8 mouse cellular contexts compared by ENCODE assay signal in the genomic region with DNA sequence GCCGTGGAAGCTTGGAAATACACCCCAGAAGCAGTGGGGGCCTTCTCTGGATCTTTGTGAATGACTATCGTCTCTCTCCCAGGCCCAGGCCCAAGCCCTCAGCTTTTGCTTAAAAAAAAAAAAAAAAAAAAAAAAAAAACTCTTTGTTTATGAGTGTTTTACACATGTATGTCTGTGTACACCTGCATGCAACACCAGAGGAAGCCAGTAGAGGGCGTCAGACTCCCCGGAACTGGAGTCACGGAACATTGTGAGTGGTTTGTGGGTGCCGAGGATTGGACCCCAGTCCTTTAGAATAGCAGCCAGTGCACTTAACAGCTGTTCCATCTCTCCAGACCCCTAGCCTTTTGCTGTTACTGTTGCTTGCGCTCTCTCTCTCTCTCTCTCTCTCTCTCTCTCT. TPM values are rescaled to one million over a fixed set of nuclear protein-coding genes. Genes with fewer than 3 reads are reported as not detected.
DNase-seq lines count a peak whose midpoint lies in the region; ATAC-seq and TF ChIP-seq lines count a peak whose summit lies in the region.

No protein-coding gene starts in this region.

- TF ChIP-seq POLR2A in small intestine, adult 2 months (IDR thresholded peaks at IDR 0.05; ENCODE audit: low read depth, low read length): no peak

- H3K36me3 ChIP-seq in lung, embryonic 16.5 days (ENCODE audit: control insufficient read depth, insufficient read depth, low read length): no peaks in the 10 kb centered on the region
- no peaks in the 10 kb centered on the region for H3K36me3 ChIP-seq in embryonic facial prominence, embryonic 12.5 days
- H3K36me3 ChIP-seq in limb, embryonic 12.5 days: no peaks in the 10 kb centered on the region
- H3K36me3 ChIP-seq in small intestine, adult 2 months (ENCODE audit: control insufficient read depth, insufficient read depth, low read length): no peaks in the 10 kb centered on the region

- TF ChIP-seq CTCF in small intestine, adult 2 months (IDR thresholded peaks at IDR 0.05; ENCODE audit: extremely low read depth, insufficient read length, insufficient replicate concordance, low read depth, low read length): peak; percentile 51; the same call in 1 of the 2 replicates

- 0 out of 2 replicates have a peak overlapping the region, but pooled peaks have one; percentile 4 for H3K4me3 ChIP-seq in lung, embryonic 16.5 days (ENCODE audit: low read length)
- H3K4me3 ChIP-seq in embryonic facial prominence, embryonic 12.5 days: no peak overlapping the region
- no peak overlapping the region for H3K4me3 ChIP-seq in limb, embryonic 12.5 days (replicated peaks)
- H3K4me3 ChIP-seq in small intestine, adult 2 months (ENCODE audit: low read depth, low read length): no peak overlapping the region

- no peak overlapping the region for H3K9ac ChIP-seq in lung, embryonic 16.5 days (ENCODE audit: low read length)
- H3K9ac ChIP-seq in embryonic facial prominence, embryonic 12.5 days: no peak overlapping the region
- H3K9ac ChIP-seq in limb, embryonic 12.5 days (replicated peaks): no peak overlapping the region

- no peak for DNase-seq in lung, postnatal 14 days
- no peak for DNase-seq in left cerebral cortex, postnatal 25 days (ENCODE audit: low spot score in 2 of 2)
- DNase-seq in ovary, postnatal 14 days (ENCODE audit: low spot score): no peak

- no peak for ATAC-seq in lung, embryonic 16.5 days (ENCODE audit: low read depth)
- ATAC-seq in embryonic facial prominence, embryonic 12.5 days (ENCODE audit: insufficient number of reproducible peaks, insufficient read depth, low FRiP score, low TSS enrichment): no peak
- no peak for ATAC-seq in limb, embryonic 12.5 days (ENCODE audit: insufficient number of reproducible peaks, insufficient read depth, low FRiP score, low TSS enrichment, low read depth)
- no peak for ATAC-seq in granulocyte monocyte progenitor cell, adult 5-6 weeks (replicated peaks; ENCODE audit: poor library complexity, severe bottlenecking)

- peak overlapping the region; percentile 23; the same call in 1 of the 2 replicates for H3K4me2 ChIP-seq in lung, embryonic 16.5 days (ENCODE audit: low read depth, low read length)
- H3K4me2 ChIP-seq in embryonic facial prominence, embryonic 12.5 days (replicated peaks): peak overlapping the region; percentile 35
- peak overlapping the region; percentile 36 for H3K4me2 ChIP-seq in limb, embryonic 12.5 days

- H3K4me1 ChIP-seq in lung, embryonic 16.5 days (replicated peaks; ENCODE audit: control insufficient read depth, insufficient read depth, low read length): peaks cover 6% of the 10 kb centered on the region; the same call in 1 of the 2 replicates
- H3K4me1 ChIP-seq in embryonic facial prominence, embryonic 12.5 days: no peaks in the 10 kb centered on the region
- peaks cover 14% of the 10 kb centered on the region for H3K4me1 ChIP-seq in limb, embryonic 12.5 days (replicated peaks)
- H3K4me1 ChIP-seq in small intestine, adult 2 months (ENCODE audit: control insufficient read depth, insufficient read depth, insufficient read length, low read length): peaks cover 12% of the 10 kb centered on the region; the same call in 1 of the 2 replicates

- intact Hi-C loops in left cerebral cortex, postnatal 25 days (cut with DNase I): no loop called here

- WGBS in lung, embryonic 16.5 days: 61% methylated on average over 7 of the region's 7 CpGs
- 56% methylated on average over 6 of the region's 7 CpGs for WGBS in embryonic facial prominence, embryonic 12.5 days
- 52% methylated on average over 7 of the region's 7 CpGs for WGBS in limb, embryonic 12.5 days
- WGBS in small intestine, adult 2 months: 70% methylated on average over 7 of the region's 7 CpGs

- no peaks in the 10 kb centered on the region for H3K27me3 ChIP-seq in lung, embryonic 16.5 days (ENCODE audit: control insufficient read depth, insufficient read depth, low read depth, low read length)
- H3K27me3 ChIP-seq in embryonic facial prominence, embryonic 12.5 days: 0 out of 2 replicates have a peak, but pooled peaks cover 4% of the 10 kb centered on the region
- H3K27me3 ChIP-seq in limb, embryonic 12.5 days: no peaks in the 10 kb centered on the region; the same call in 1 of the 2 replicates
- no peaks in the 10 kb centered on the region for H3K27me3 ChIP-seq in small intestine, adult 2 months (ENCODE audit: control insufficient read depth, insufficient read depth, low read length)

- no peaks in the 10 kb centered on the region for H3K9me3 ChIP-seq in lung, embryonic 16.5 days (ENCODE audit: control insufficient read depth, low read length)
- H3K9me3 ChIP-seq in embryonic facial prominence, embryonic 12.5 days: no peaks in the 10 kb centered on the region
- H3K9me3 ChIP-seq in limb, embryonic 12.5 days: no peaks in the 10 kb centered on the region

- no peak overlapping the region for H3K27ac ChIP-seq in lung, embryonic 16.5 days (ENCODE audit: low read length)
- no peak overlapping the region for H3K27ac ChIP-seq in embryonic facial prominence, embryonic 12.5 days
- no peak overlapping the region for H3K27ac ChIP-seq in limb, embryonic 12.5 days
- no peak overlapping the region for H3K27ac ChIP-seq in small intestine, adult 2 months (ENCODE audit: insufficient read depth, low read depth, low read length)

RNA-seq across cellular contexts. Expression of a gene that starts 49.8 kb away (rescaled TPM):
- polyA plus RNA-seq in lung, embryonic 16.5 days (2015; fragmentation: Nextera tagmentation; extraction: Ambion mirVana): 19.8 and 21.0 TPM in 2 replicates
- 19.4 and 21.9 TPM in 2 replicates for polyA plus RNA-seq in embryonic facial prominence, embryonic 12.5 days (2016; fragmentation: Nextera tagmentation; extraction: Ambion mirVana)
- polyA plus RNA-seq in limb, embryonic 12.5 days (2016; fragmentation: Nextera tagmentation; extraction: Ambion mirVana): 23.6 and 24.5 TPM in 2 replicates
- 28.7 and 74.7 TPM in 2 replicates for polyA plus RNA-seq in small intestine, adult 2 months (2012; rRNA removed)
- 10 to 100 TPM; 48.8 to 59.7 TPM for total RNA-seq in left cerebral cortex, postnatal 25 days (2021)
- 51.0 and 55.5 TPM in 2 replicates for total RNA-seq in granulocyte monocyte progenitor cell, adult 5-6 weeks (2014; fragmentation: Nextera tagmentation)
- total RNA-seq in granulocyte monocyte progenitor cell, adult 5-6 weeks (2017): 12.8 and 17.0 TPM in 2 replicates

RNA-seq across cellular contexts. Expression of a gene that starts 50.5 kb away (rescaled TPM):
- polyA plus RNA-seq in lung, embryonic 16.5 days (2015; fragmentation: Nextera tagmentation; extraction: Ambion mirVana): 3.9 and 4.1 TPM in 2 replicates
- 1.4 and 2.2 TPM in 2 replicates for polyA plus RNA-seq in embryonic facial prominence, embryonic 12.5 days (2016; fragmentation: Nextera tagmentation; extraction: Ambion mirVana)
- polyA plus RNA-seq in limb, embryonic 12.5 days (2016; fragmentation: Nextera tagmentation; extraction: Ambion mirVana): 1.1 and 1.2 TPM in 2 replicates
- polyA plus RNA-seq in small intestine, adult 2 months (2012; rRNA removed): 1.7 and 1.8 TPM in 2 replicates
- 1 to 10 TPM; 3.0 to 3.3 TPM for total RNA-seq in left cerebral cortex, postnatal 25 days (2021)
- 12.4 and 26.0 TPM in 2 replicates for total RNA-seq in granulocyte monocyte progenitor cell, adult 5-6 weeks (2014; fragmentation: Nextera tagmentation)
- 15.0 and 15.4 TPM in 2 replicates for total RNA-seq in granulocyte monocyte progenitor cell, adult 5-6 weeks (2017)
